ENCODE assay signal across 12 mouse cellular contexts in the genomic region with DNA sequence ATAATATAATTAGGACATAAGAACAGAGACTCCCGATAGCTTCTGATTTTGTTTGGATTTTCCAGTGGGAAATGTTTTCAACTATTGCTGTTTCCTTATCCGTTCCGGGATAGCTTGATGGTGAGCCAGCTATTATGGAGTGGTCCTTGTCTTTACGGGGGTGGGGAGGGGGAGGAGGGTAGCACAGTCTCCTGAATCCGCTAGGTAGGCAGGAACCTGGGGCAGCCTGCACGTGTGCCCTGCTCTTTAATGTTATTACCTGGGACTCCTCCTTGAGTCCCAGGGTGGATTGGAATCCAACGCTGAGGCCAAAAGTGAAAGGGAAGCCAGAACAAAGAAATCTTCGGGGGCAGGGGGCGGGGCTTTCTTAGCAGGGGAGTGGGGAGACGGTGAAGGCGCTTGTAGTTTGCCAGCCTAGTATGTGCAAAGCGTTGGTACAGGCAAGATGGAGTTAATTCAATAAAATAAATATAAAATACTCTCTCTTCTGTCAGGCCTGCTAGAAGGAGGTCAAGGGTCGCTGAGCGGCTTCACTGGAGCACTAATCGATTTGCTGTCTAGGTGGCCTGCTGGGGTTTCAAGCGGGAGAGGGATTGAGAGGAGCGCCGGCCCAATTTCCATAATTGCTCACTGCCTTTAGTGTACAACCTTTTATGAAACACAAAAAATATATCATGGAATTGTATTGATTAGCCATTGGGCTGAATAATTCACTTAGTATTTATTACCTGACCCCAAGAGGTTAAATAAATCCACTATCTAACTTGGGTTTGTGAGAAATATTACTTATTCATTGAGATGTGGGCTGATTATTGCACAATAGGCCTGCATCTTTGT.
DNase-seq lines count a peak whose midpoint lies in the region; ATAC-seq lines count a peak whose summit lies in the region.
"Had no signal": no experiment of that assay in that cellular context is flagged by ENCODE, and none has a peak within 500 bp of the region (broad histone marks: within the 10 kb centered on the region; RNA-seq: fewer than 3 reads in every experiment).

No protein-coding gene starts in this region.

- no peak overlapping the region for H3K9ac ChIP-seq in intestine, embryonic 14.5 days (ENCODE audit: low read length)
- no peak overlapping the region for H3K9ac ChIP-seq in intestine, embryonic 15.5 days
- no peak overlapping the region for H3K9ac ChIP-seq in embryonic facial prominence, embryonic 11.5 days (replicated peaks; ENCODE audit: low read length)
- H3K9ac ChIP-seq in limb, embryonic 13.5 days = no peak overlapping the region
- 0 out of 2 replicates have a peak overlapping the region, but pooled peaks have one; percentile 5 for H3K9ac ChIP-seq in neural tube, embryonic 12.5 days
- H3K9ac ChIP-seq: lung, embryonic 15.5 days had no signal

- H3K4me1 ChIP-seq in intestine, embryonic 14.5 days (replicated peaks; ENCODE audit: control insufficient read depth, insufficient read depth, low read length) = peaks cover 11% of the 10 kb centered on the region
- H3K4me1 ChIP-seq in intestine, embryonic 15.5 days (replicated peaks) = peaks cover 2% of the 10 kb centered on the region; the same call in 1 of the 2 replicates
- no peaks in the 10 kb centered on the region for H3K4me1 ChIP-seq in embryonic facial prominence, embryonic 11.5 days (ENCODE audit: control insufficient read depth, insufficient read depth, low read length)
- peaks cover 55% of the 10 kb centered on the region for H3K4me1 ChIP-seq in limb, embryonic 13.5 days
- peaks cover 35% of the 10 kb centered on the region for H3K4me1 ChIP-seq in neural tube, embryonic 12.5 days

- 44% methylated on average over 18 of the region's 18 CpGs for WGBS in intestine, embryonic 14.5 days
- 39% methylated on average over 18 of the region's 18 CpGs for WGBS in intestine, embryonic 15.5 days
- 18% methylated on average over 18 of the region's 18 CpGs for WGBS in embryonic facial prominence, embryonic 11.5 days
- WGBS in limb, embryonic 13.5 days = 29% methylated on average over 18 of the region's 18 CpGs
- WGBS in neural tube, embryonic 12.5 days = 16% methylated on average over 18 of the region's 18 CpGs

- no peaks in the 10 kb centered on the region for H3K9me3 ChIP-seq in intestine, embryonic 14.5 days (ENCODE audit: control insufficient read depth, low read length)
- H3K9me3 ChIP-seq in intestine, embryonic 15.5 days = no peaks in the 10 kb centered on the region
- no peaks in the 10 kb centered on the region for H3K9me3 ChIP-seq in embryonic facial prominence, embryonic 11.5 days (replicated peaks; ENCODE audit: control insufficient read depth, low read length)
- H3K9me3 ChIP-seq in limb, embryonic 13.5 days = no peaks in the 10 kb centered on the region
- H3K9me3 ChIP-seq in neural tube, embryonic 12.5 days = no peaks in the 10 kb centered on the region
- H3K9me3 ChIP-seq: lung, embryonic 15.5 days had no signal

- no peaks in the 10 kb centered on the region for H3K36me3 ChIP-seq in intestine, embryonic 14.5 days (ENCODE audit: control insufficient read depth, insufficient read depth, low read length)
- no peaks in the 10 kb centered on the region for H3K36me3 ChIP-seq in intestine, embryonic 15.5 days
- no peaks in the 10 kb centered on the region for H3K36me3 ChIP-seq in embryonic facial prominence, embryonic 11.5 days (replicated peaks; ENCODE audit: control insufficient read depth, insufficient read depth, low read depth, low read length)
- H3K36me3 ChIP-seq in limb, embryonic 13.5 days = no peaks in the 10 kb centered on the region
- no peaks in the 10 kb centered on the region for H3K36me3 ChIP-seq in neural tube, embryonic 12.5 days
- H3K36me3 ChIP-seq: lung, embryonic 15.5 days had no signal

- no peak overlapping the region for H3K27ac ChIP-seq in intestine, embryonic 14.5 days (ENCODE audit: low read depth)
- H3K27ac ChIP-seq in intestine, embryonic 15.5 days = no peak overlapping the region
- H3K27ac ChIP-seq in embryonic facial prominence, embryonic 11.5 days (replicated peaks; ENCODE audit: low read depth, low read length) = no peak overlapping the region
- H3K27ac ChIP-seq in limb, embryonic 13.5 days = no peak overlapping the region
- no peak overlapping the region for H3K27ac ChIP-seq in neural tube, embryonic 12.5 days

- no peak overlapping the region for H3K4me2 ChIP-seq in intestine, embryonic 14.5 days (ENCODE audit: low read length)
- H3K4me2 ChIP-seq in intestine, embryonic 15.5 days (replicated peaks) = no peak overlapping the region; the same call in 1 of the 2 replicates
- H3K4me2 ChIP-seq in embryonic facial prominence, embryonic 11.5 days (ENCODE audit: low read depth, low read length) = no peak overlapping the region; the same call in 1 of the 2 replicates
- H3K4me2 ChIP-seq in limb, embryonic 13.5 days (replicated peaks) = peak overlapping the region; percentile 25; the same call in 1 of the 2 replicates
- H3K4me2 ChIP-seq in neural tube, embryonic 12.5 days (replicated peaks) = peak overlapping the region; percentile 34

- no peak overlapping the region for H3K4me3 ChIP-seq in intestine, embryonic 14.5 days (ENCODE audit: low read depth, low read length)
- H3K4me3 ChIP-seq in intestine, embryonic 15.5 days (replicated peaks) = no peak overlapping the region
- no peak overlapping the region for H3K4me3 ChIP-seq in embryonic facial prominence, embryonic 11.5 days (ENCODE audit: low read depth, low read length)
- H3K4me3 ChIP-seq in limb, embryonic 13.5 days = no peak overlapping the region
- H3K4me3 ChIP-seq in neural tube, embryonic 12.5 days = no peak overlapping the region
- H3K4me3 ChIP-seq: lung, embryonic 15.5 days had no signal

- no peak for ATAC-seq in intestine, embryonic 14.5 days (replicated peaks; ENCODE audit: low FRiP score, low TSS enrichment, low read depth)
- ATAC-seq in intestine, embryonic 15.5 days = no peak
- ATAC-seq in embryonic facial prominence, embryonic 11.5 days (replicated peaks; ENCODE audit: insufficient number of reproducible peaks, low FRiP score, low TSS enrichment, low read depth) = peak; percentile 67; the same call in 1 of the 2 replicates
- ATAC-seq in limb, embryonic 13.5 days (ENCODE audit: low FRiP score, low read depth) = no peak
- ATAC-seq in neural tube, embryonic 12.5 days (ENCODE audit: low FRiP score, low read depth) = no peak
- ATAC-seq in inflammation-experienced regulatory T-cells, adult 6 months = no peak

- peak; percentile 47 for DNase-seq in intestine, embryonic 14.5 days (ENCODE audit: low spot score)
- peak; percentile 57 for DNase-seq in embryonic facial prominence, embryonic 11.5 days (ENCODE audit: low spot score)
- no peak for DNase-seq in urinary bladder, adult 2 months (ENCODE audit: low spot score)
- no peak for DNase-seq in thymus, postnatal 25 days
- DNase-seq: adrenal gland, postnatal 25 days; cerebellum, postnatal 36 days; gastrocnemius, postnatal 10 days had no signal

- no peaks in the 10 kb centered on the region for H3K27me3 ChIP-seq in intestine, embryonic 14.5 days (replicated peaks; ENCODE audit: control insufficient read depth, insufficient read depth, low read length)
- no peaks in the 10 kb centered on the region for H3K27me3 ChIP-seq in intestine, embryonic 15.5 days (replicated peaks)
- H3K27me3 ChIP-seq in embryonic facial prominence, embryonic 11.5 days (ENCODE audit: control insufficient read depth, insufficient read depth, low read length) = no peaks in the 10 kb centered on the region
- no peaks in the 10 kb centered on the region for H3K27me3 ChIP-seq in limb, embryonic 13.5 days
- no peaks in the 10 kb centered on the region for H3K27me3 ChIP-seq in neural tube, embryonic 12.5 days (replicated peaks)

Comparison
In these comparisons a context has a peak if more than half of its experiments do, and no peak if none do; other contexts are left out.
1. DNase-seq: peak in intestine, embryonic 14.5 days (single experiment) and embryonic facial prominence, embryonic 11.5 days (single experiment); none in urinary bladder, adult 2 months (single experiment) and thymus, postnatal 25 days (single experiment).
2. H3K4me2 ChIP-seq: peak in limb, embryonic 13.5 days (single experiment) and neural tube, embryonic 12.5 days (single experiment); none in intestine, embryonic 14.5 days (single experiment), intestine, embryonic 15.5 days (single experiment) and embryonic facial prominence, embryonic 11.5 days (single experiment).